Mouse (Mus musculus) neural tube, embryonic 14.5 days (tissue): Measurements from ENCODE around the gene Ak5. TPM values are rescaled to one million over a fixed set of nuclear protein-coding genes. Genes with fewer than 3 reads are reported as not detected.

Experiments used
- ATAC-seq: fragments of 200-750 bp; cut with Nextera tagmentation; 2 replicates; pipeline ENCODE4 v1.8.0; 2017; ENCODE audit warnings: low read depth, mild to moderate bottlenecking, moderate TSS enrichment, moderate library complexity
- H3K27ac ChIP-seq: fragments of 300-500 bp; sonication (generic); 2 replicates; pipeline ENCODE4 v1.5.1; 2014; ENCODE audit warnings: low read depth, mild to moderate bottlenecking, control low read depth, low read length, moderate library complexity, mixed read lengths
- H3K27me3 ChIP-seq: fragments of 300-500 bp; sonication (generic); 2 replicates; pipeline ENCODE4 v1.6.1; 2014; ENCODE audit warnings: low read length; ENCODE audit not compliant: control insufficient read depth, insufficient read depth
- H3K36me3 ChIP-seq: fragments of 300-500 bp; sonication (generic); 2 replicates; pipeline ENCODE4 v1.6.1; 2014; ENCODE audit warnings: low read length, mixed read lengths; ENCODE audit not compliant: control insufficient read depth, insufficient read depth
- H3K4me1 ChIP-seq: fragments of 300-500 bp; sonication (generic); 2 replicates; pipeline ENCODE4 v1.6.1; 2014; ENCODE audit warnings: low read length; ENCODE audit not compliant: control insufficient read depth, insufficient read depth
- H3K4me2 ChIP-seq: fragments of 300-500 bp; sonication (generic); 2 replicates; pipeline ENCODE4 v1.6.1; 2014; ENCODE audit warnings: mild to moderate bottlenecking, low read depth, low read length, control low read depth
- H3K4me3 ChIP-seq: fragments of 300-500 bp; sonication (generic); 2 replicates; pipeline ENCODE4 v1.5.1; 2014; ENCODE audit warnings: low read depth, low read length, control low read depth, mixed read lengths
- H3K9ac ChIP-seq: fragments of 300-500 bp; sonication (generic); replicated peaks from 2 replicates; pipeline ENCODE4 v1.6.1; 2014; ENCODE audit warnings: low read depth, mild to moderate bottlenecking, control low read depth, low read length, mixed read lengths
- H3K9me3 ChIP-seq: fragments of 300-500 bp; sonication (generic); 2 replicates; pipeline ENCODE4 v1.6.1; 2016; ENCODE audit warnings: low read length; ENCODE audit not compliant: control insufficient read depth
- WGBS: fragments of 180-500 bp; shearing (Covaris S2); extraction: QIAGEN DNeasy Blood & Tissue Kit; methylation state at CpG from one replicate; pipeline ENCODE4 v1.1.7; 2014; 5-methylcytosine and 5-hydroxymethylcytosine counted together
- polyA plus RNA-seq: library from polyadenylated mRNA; unstranded; fragments of >200 nt; fragmentation: Nextera tagmentation; extraction: Ambion mirVana; gene quantifications from 2 replicates; pipeline ENCODE4 v1.2.1, GENCODE M21; 2014

The Ak5 gene
- polyA plus RNA-seq, 1 experiment from 2014 or later: 24.1 TPM

DNA sequence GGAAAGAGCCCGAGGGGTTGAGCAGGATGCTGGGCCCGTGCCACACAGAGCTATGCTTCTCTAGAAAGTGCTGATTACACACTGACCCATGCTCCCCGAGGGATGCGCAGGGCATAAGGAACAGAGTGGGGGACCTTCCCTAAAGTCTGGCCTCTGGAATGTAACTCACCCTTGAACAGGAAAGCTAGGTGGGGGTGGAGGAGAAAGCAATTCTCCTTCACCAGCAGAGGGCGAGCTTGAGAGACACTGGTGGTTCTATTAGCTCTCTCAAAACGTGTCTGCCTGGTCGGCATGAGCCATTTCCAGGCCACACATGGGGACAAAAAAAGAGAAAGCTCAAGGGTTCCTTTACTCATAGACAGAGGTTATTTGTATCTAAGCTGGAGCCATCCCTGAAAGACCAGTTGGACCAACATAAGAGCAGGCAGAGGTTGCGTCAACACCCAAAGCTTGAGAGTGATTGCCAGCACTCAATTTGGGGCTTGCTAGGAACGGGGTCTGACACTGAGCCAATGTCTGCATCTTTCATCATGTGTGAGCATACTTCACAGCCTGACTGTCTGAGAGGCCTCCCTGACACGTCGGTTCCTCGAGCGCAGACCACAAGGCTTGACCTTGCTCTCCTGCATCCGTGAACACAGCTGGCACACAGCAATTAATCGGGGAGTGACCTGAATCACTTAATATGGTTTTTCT, 193.4 kb downstream of the Ak5 start:
- H3K27me3 ChIP-seq: no peaks in the 10 kb centered on the region
- H3K4me3 ChIP-seq: no peak overlapping the region
- H3K9ac ChIP-seq: no peak overlapping the region
- H3K4me2 ChIP-seq: no peak overlapping the region
- 62% methylated on average over 15 of the region's 15 CpGs for WGBS
- no peak for ATAC-seq
- no peaks in the 10 kb centered on the region for H3K9me3 ChIP-seq
- peaks cover 5% of the 10 kb centered on the region; the same call in 1 of the 2 replicates for H3K4me1 ChIP-seq
- H3K36me3 ChIP-seq: no peaks in the 10 kb centered on the region
- H3K27ac ChIP-seq: no peak overlapping the region

DNA sequence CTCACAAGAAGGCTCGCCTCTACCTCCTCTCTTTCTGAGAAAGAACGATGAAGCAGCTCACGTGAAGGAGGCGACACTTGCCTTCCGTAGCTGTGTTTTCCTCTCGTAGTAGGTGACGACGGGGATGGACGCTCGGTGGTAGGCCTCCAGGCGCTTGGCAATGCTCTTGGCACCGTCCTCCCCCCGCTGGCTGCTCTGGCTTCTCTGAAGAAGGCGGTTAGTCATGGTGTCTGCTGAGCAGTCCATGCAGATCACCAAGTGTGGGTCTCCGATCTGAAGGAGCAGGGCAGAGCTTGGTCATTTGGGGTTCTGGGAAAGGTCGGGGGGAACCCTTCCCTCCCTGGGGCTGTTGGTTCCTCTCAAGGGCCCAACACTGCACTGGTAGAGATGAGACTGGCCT, 195.5 kb downstream of the Ak5 start:
- H3K27me3 ChIP-seq: no peaks in the 10 kb centered on the region
- no peak overlapping the region for H3K4me2 ChIP-seq
- H3K4me3 ChIP-seq: no peak overlapping the region
- H3K9ac ChIP-seq: no peak overlapping the region; the same call in 1 of the 2 replicates
- no peaks in the 10 kb centered on the region for H3K9me3 ChIP-seq
- 88% methylated on average over 16 of the region's 16 CpGs for WGBS
- no peak overlapping the region for H3K27ac ChIP-seq
- no peak for ATAC-seq
- H3K36me3 ChIP-seq: no peaks in the 10 kb centered on the region
- no peaks in the 10 kb centered on the region for H3K4me1 ChIP-seq

DNA sequence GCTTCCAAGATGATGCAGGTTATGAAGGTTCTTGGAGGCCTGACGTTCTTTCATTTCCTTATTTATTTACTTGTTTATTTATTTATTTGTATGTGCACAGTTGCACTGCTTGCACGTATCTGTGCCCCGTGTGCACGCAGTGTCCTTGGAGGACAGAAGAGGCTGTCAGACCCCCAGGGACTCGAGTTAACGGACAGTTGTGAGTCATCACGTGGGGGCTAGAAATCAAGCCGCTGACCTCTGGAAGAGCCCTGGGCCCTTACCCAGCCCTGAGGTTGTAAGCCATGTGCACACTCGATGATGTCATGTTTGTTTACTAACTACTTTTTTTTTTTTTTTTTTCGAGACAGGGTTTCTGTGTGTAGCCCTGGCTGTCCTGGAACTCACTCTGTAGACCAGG, 197.8 kb downstream of the Ak5 start:
- Histone ChIP-seq H3K4me2 (no peak overlapping the region), H3K4me1 (no peaks in the 10 kb centered on the region), H3K27me3 (no peaks in the 10 kb centered on the region), H3K4me3 (no peak overlapping the region), H3K36me3 (no peaks in the 10 kb centered on the region), H3K27ac (no peak overlapping the region), H3K9me3 (no peaks in the 10 kb centered on the region), H3K9ac (no peak overlapping the region)
- no peak for ATAC-seq
- 89% methylated on average over 10 of the region's 10 CpGs for WGBS

DNA sequence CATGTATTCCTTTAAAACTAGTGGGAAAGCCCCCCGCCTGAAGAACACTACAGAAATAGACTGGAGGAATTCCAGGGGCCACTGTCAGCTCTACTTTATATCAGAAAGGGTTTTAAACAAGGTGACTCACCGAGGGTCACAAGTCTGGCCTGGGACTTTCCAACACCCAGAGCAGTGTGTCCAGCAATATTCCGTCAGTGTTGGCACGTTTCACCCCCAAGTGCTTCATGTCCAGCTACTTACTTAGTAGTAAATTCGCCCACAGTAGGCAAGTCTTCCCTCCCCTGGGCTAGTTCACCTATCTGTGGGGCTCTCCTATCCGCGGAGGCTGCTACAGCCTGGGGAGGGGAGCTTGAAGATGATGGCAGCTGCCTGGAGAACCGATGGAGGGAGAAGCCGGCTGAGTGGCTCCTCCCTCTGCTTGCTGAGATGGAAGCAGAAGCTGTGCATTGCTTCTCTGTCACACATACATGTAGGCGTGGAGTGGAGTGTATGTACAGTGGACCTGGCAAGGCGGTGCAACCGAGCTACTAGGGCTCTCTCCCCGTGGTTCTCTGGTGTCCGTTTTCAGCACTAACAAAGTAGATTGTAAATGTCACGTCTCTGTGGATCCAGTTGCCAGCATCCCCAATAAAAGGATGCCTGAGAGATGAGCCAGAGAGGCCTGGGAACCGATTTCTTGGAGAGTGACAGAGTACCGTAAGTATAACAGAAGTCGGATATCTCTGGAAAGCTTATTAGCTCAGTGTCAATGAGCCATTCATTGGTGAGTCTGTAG, 198.5 kb downstream of the Ak5 start:
- ATAC-seq: peak; percentile 12; the same call in 1 of the 2 replicates
- H3K27me3 ChIP-seq: no peaks in the 10 kb centered on the region
- H3K4me2 ChIP-seq: no peak overlapping the region
- no peaks in the 10 kb centered on the region for H3K36me3 ChIP-seq
- WGBS: 72% methylated on average over 18 of the region's 18 CpGs
- no peaks in the 10 kb centered on the region for H3K4me1 ChIP-seq
- H3K9me3 ChIP-seq: no peaks in the 10 kb centered on the region
- H3K4me3 ChIP-seq: no peak overlapping the region
- no peak overlapping the region for H3K9ac ChIP-seq
- H3K27ac ChIP-seq: no peak overlapping the region

DNA sequence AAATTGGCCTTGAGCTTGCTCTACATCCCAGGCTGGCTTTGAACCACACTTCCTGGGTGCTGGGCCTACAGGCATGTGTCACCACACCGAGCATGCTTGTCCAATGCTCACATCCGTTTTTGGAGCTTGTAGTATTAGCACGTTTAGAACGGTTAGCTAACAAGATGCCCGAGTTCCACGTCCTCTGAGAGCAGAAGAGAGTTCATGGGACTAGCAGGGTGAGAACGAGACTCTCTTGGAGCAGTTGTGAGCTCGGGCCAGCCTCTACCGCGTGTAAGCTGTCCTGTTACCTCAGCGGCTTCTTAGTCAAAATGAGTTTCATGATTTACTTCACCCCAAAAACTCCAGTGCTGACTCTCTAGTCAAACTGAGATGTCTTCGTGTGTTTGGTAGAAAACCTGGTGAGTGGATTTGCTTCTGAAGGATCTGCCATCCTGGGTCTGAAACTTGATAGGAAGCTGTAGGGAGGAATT, 199.6 kb downstream of the Ak5 start:
- WGBS: 92% methylated on average over 12 of the region's 12 CpGs
- Histone ChIP-seq H3K4me2 (no peak overlapping the region), H3K9me3 (no peaks in the 10 kb centered on the region), H3K27ac (no peak overlapping the region), H3K4me1 (no peaks in the 10 kb centered on the region), H3K36me3 (no peaks in the 10 kb centered on the region), H3K9ac (no peak overlapping the region), H3K4me3 (no peak overlapping the region), H3K27me3 (no peaks in the 10 kb centered on the region)
- ATAC-seq: no peak

DNA sequence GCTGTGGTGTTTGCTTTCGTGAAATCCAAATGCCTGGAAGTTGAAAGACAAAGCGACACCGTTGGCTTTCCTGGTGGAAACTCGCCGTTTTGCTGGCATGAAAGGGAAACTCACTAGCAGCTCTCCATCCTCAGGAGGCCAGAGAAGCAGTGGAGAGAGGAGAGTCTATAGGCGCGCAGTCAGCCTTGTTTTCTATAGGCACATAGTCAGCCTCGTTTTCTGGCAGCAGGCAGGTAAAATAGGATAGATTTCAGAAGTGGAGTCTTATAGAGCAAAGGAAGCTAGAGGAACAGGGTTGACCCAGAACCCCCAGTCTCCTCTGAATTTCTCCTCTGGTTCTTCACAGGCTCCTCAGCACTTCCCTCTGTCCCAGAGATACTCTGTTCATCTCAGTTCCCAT, 200.1 kb downstream of the Ak5 start:
- Histone ChIP-seq H3K4me1 (no peaks in the 10 kb centered on the region), H3K4me3 (no peak overlapping the region), H3K4me2 (no peak overlapping the region), H3K9ac (no peak overlapping the region), H3K36me3 (no peaks in the 10 kb centered on the region), H3K27me3 (no peaks in the 10 kb centered on the region), H3K9me3 (no peaks in the 10 kb centered on the region), H3K27ac (no peak overlapping the region)
- 89% methylated on average over 8 of the region's 8 CpGs for WGBS
- ATAC-seq: no peak

DNA sequence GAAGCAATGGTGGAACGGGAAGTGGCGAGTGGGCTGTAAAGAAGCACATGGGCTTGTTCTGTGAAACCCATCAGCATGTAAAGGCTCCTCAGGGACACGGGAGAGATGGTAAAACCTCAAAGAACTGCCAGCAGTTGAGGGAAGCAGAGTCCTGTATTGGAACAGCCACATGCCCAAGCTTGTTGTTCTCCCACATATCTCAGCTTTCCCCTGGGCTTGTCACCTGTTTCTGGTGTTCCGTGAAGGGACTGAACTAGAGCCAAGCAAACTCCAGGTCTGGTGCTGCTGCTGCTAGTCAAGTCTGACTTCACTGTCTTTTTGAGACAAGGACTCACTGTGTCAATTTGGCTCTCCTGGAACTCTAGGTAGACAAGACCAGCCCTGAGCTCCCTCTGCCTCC, 200.8 kb downstream of the Ak5 start:
- H3K4me2 ChIP-seq: no peak overlapping the region
- no peaks in the 10 kb centered on the region for H3K27me3 ChIP-seq
- H3K27ac ChIP-seq: no peak overlapping the region
- H3K36me3 ChIP-seq: no peaks in the 10 kb centered on the region
- no peaks in the 10 kb centered on the region for H3K4me1 ChIP-seq
- no peak overlapping the region for H3K4me3 ChIP-seq
- WGBS: 88% methylated on average over 4 of the region's 4 CpGs
- H3K9ac ChIP-seq: no peak overlapping the region
- no peak for ATAC-seq
- no peaks in the 10 kb centered on the region for H3K9me3 ChIP-seq

DNA sequence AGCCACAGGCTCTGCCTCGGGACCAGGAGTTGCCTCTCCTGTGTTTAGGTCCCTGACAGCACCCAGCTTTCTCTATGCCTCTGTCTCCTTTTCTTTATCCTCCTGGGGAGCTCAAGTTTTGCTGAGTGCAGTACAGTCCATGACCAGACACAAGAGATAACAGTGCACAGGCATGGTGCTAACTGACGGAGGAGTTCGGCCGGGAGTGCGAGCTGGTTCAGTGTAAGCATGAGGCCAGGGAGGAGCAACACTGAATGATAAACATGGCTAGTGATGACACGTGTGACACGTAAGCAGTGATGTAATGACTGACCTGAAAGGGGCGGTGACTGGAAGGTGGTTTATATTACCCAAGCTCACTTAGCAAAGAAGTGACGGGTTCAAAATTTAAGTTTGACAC, 201.3 kb downstream of the Ak5 start:
- WGBS: 93% methylated on average over 9 of the region's 9 CpGs
- ATAC-seq: no peak
- no peak overlapping the region for H3K4me2 ChIP-seq
- H3K4me3 ChIP-seq: no peak overlapping the region
- no peaks in the 10 kb centered on the region; the same call in 1 of the 2 replicates for H3K36me3 ChIP-seq
- H3K27ac ChIP-seq: no peak overlapping the region
- no peaks in the 10 kb centered on the region for H3K4me1 ChIP-seq
- no peaks in the 10 kb centered on the region for H3K9me3 ChIP-seq
- H3K27me3 ChIP-seq: no peaks in the 10 kb centered on the region
- H3K9ac ChIP-seq: no peak overlapping the region

DNA sequence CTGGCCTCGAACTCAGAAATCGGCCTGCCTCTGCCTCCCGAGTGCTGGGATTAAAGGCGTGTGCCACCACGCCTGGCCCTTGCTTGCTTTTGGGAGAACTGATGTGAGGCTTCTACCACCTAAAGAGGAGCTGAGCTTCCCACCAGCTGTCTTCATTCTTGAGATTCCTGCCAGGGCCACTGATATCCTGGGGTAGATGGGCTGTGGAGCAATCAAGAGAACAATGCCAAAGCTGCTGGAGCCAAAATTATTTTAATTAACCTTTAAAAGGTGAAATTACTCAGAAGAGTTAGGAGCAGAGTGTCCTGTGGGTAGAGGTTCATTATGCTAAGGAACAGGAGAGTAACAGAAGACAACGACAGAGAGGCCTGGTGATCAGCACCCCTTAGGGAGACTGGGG, 202.8 kb downstream of the Ak5 start:
- H3K4me3 ChIP-seq: no peak overlapping the region
- H3K27ac ChIP-seq: no peak overlapping the region
- WGBS: 78% methylated on average over 5 of the region's 6 CpGs
- H3K27me3 ChIP-seq: no peaks in the 10 kb centered on the region
- no peak for ATAC-seq
- H3K9me3 ChIP-seq: no peaks in the 10 kb centered on the region
- no peaks in the 10 kb centered on the region; the same call in 1 of the 2 replicates for H3K36me3 ChIP-seq
- H3K4me2 ChIP-seq: no peak overlapping the region
- H3K4me1 ChIP-seq: no peaks in the 10 kb centered on the region
- no peak overlapping the region for H3K9ac ChIP-seq
